Mouse (Mus musculus) central nervous system, embryonic 11.5 days (tissue): ENCODE results near the gene Mrpl49. TPM values are rescaled to one million over a fixed set of nuclear protein-coding genes. Genes with fewer than 3 reads are reported as not detected.

ENCODE experiments used
- polyA plus RNA-seq: library from polyadenylated mRNA; depleted of rRNA; stranded (reverse); fragments of >200 nt; gene quantifications from 2 replicates; pipeline ENCODE4 v1.2.3, GENCODE M21; 2012; rRNA removed

The Mrpl49 gene
- polyA plus RNA-seq: 53.7 and 58.8 TPM in 2 replicates

GRCm38 (mm10) chr19:6057313-6058096, at the start of gene Mrpl49, which contains the start of gene Fau:
TSS of gene Mrpl49 (minus strand) at chr19:6057785.
TSS of gene Fau (plus strand) at chr19:6057844.

GRCm38 (mm10) chr19:6105586-6105985, 48.0 kb upstream of the Mrpl49 start, which contains the start of gene Naaladl1:
TSS of gene Naaladl1 (plus strand) at chr19:6105782.

GRCm38 (mm10) chr19:6094119-6094518, 36.5 kb upstream of the Mrpl49 start, which contains the start of gene AC131692.1:
TSS of gene AC131692.1 (plus strand) at chr19:6094419.

GRCm38 (mm10) chr19:6084478-6085248, 27.1 kb upstream of the Mrpl49 start, which contains the start of the genes Zfpl1 and Cdca5:
TSS of gene Zfpl1 (minus strand) at chr19:6084956.
TSS of gene Cdca5 (plus strand) at chr19:6084983.

GRCm38 (mm10) chr19:6082156-6082555, 24.6 kb upstream of the Mrpl49 start, which contains the start of gene Gm28374:
TSS of gene Gm28374 (minus strand) at chr19:6082256.

GRCm38 (mm10) chr19:6079983-6080480, 22.4 kb upstream of the Mrpl49 start, which contains the start of gene Tmem262:
TSS of gene Tmem262 (plus strand) at chr19:6080033.

GRCm38 (mm10) chr19:6076564-6077393, 19.2 kb upstream of the Mrpl49 start, which contains the start of gene Vps51:
TSS of gene Vps51 (minus strand) at chr19:6077231.

GRCm38 (mm10) chr19:6067724-6068415, 10.3 kb upstream of the Mrpl49 start, which contains the start of gene Tm7sf2:
TSS of gene Tm7sf2 (minus strand) at chr19:6068373.

GRCm38 (mm10) chr19:6061021-6061533, 3.5 kb upstream of the Mrpl49 start, which contains the start of gene Znhit2:
TSS of gene Znhit2 (plus strand) at chr19:6061192.

GRCm38 (mm10) chr19:6046294-6047153, 11.1 kb downstream of the Mrpl49 start, which contains the start of gene Syvn1:
TSS of gene Syvn1 (plus strand) at chr19:6046576.

GRCm38 (mm10) chr19:6015511-6016315, 41.9 kb downstream of the Mrpl49 start, which contains the start of gene Capn1:
TSS of gene Capn1 (minus strand) at chr19:6015897.

Other genes starting within 250 kb of the Mrpl49 start
- 22.2 and 23.3 TPM in 2 replicates for gene Frmd8, start 182.5 kb downstream of the Mrpl49 start, polyA plus RNA-seq
- gene Slc25a45, start 180.0 kb downstream of the Mrpl49 start, polyA plus RNA-seq: 2.3 and 3.2 TPM in 2 replicates
- 9.3 and 9.8 TPM in 2 replicates for gene Tigd3, start 163.6 kb downstream of the Mrpl49 start, polyA plus RNA-seq
- gene Dpf2, start 144.8 kb downstream of the Mrpl49 start, polyA plus RNA-seq: 187 and 201 TPM in 2 replicates
- 2.4 and 2.9 TPM in 2 replicates for gene Cdc42ep2, start 133.0 kb downstream of the Mrpl49 start, polyA plus RNA-seq
- gene Pola2, start 93.6 kb downstream of the Mrpl49 start, polyA plus RNA-seq: 74.4 and 80.7 TPM in 2 replicates
- gene Slc22a20, start 71.6 kb downstream of the Mrpl49 start, polyA plus RNA-seq: not detected in 2 replicates
- 5.6 and 7.9 TPM in 2 replicates for gene Capn1, start 41.9 kb downstream of the Mrpl49 start, polyA plus RNA-seq
- gene Syvn1, start 11.2 kb downstream of the Mrpl49 start, polyA plus RNA-seq: 29.2 and 32.8 TPM in 2 replicates
- 1,645 and 2,151 TPM in 2 replicates for gene Fau, start 59 bp upstream of the Mrpl49 start, polyA plus RNA-seq
- 27.7 and 31.3 TPM in 2 replicates for gene Znhit2, start 3.4 kb upstream of the Mrpl49 start, polyA plus RNA-seq
- gene Tm7sf2, start 10.6 kb upstream of the Mrpl49 start, polyA plus RNA-seq: 42.8 and 53.5 TPM in 2 replicates
- gene Vps51, start 19.4 kb upstream of the Mrpl49 start, polyA plus RNA-seq: 74.8 and 88.1 TPM in 2 replicates
- gene Tmem262, start 22.2 kb upstream of the Mrpl49 start, polyA plus RNA-seq: 0.16 and 0.39 TPM in 2 replicates
- gene Gm28374, start 24.5 kb upstream of the Mrpl49 start, polyA plus RNA-seq: 0.67 and 1.7 TPM in 2 replicates
- gene Zfpl1, start 27.2 kb upstream of the Mrpl49 start, polyA plus RNA-seq: 47.5 and 73.8 TPM in 2 replicates
- gene Cdca5, start 27.2 kb upstream of the Mrpl49 start, polyA plus RNA-seq: 35.9 and 39.7 TPM in 2 replicates
- gene AC131692.1, start 36.6 kb upstream of the Mrpl49 start, polyA plus RNA-seq: 1.3 and 1.6 TPM in 2 replicates
- 2.8 and 3.9 TPM in 2 replicates for gene Naaladl1, start 48.0 kb upstream of the Mrpl49 start, polyA plus RNA-seq
- 41.9 and 69.7 TPM in 2 replicates for gene Sac3d1, start 60.9 kb upstream of the Mrpl49 start, polyA plus RNA-seq
- gene Snx15, start 70.5 kb upstream of the Mrpl49 start, polyA plus RNA-seq: 27.4 and 36.9 TPM in 2 replicates
- not detected in 2 replicates for gene Batf2, start 83.2 kb upstream of the Mrpl49 start, polyA plus RNA-seq
- gene Arl2, start 83.8 kb upstream of the Mrpl49 start, polyA plus RNA-seq: 55.9 and 75.4 TPM in 2 replicates
- not detected in 2 replicates for gene Majin, start 126.6 kb upstream of the Mrpl49 start, polyA plus RNA-seq
- gene Gpha2, start 168.6 kb upstream of the Mrpl49 start, polyA plus RNA-seq: 0.16 and 1.1 TPM in 2 replicates
- gene Ppp2r5b, start 178.1 kb upstream of the Mrpl49 start, polyA plus RNA-seq: 35.9 and 56.4 TPM in 2 replicates
- gene Atg2a, start 183.9 kb upstream of the Mrpl49 start, polyA plus RNA-seq: 11.8 and 15.7 TPM in 2 replicates
- gene Ehd1, start 218.9 kb upstream of the Mrpl49 start, polyA plus RNA-seq: 143 and 275 TPM in 2 replicates
- 6.8 and 8.0 TPM in 2 replicates for gene Cdc42bpg, start 248.7 kb upstream of the Mrpl49 start, polyA plus RNA-seq